Mouse (Mus musculus): ENCODE data around the gene Foxr1.
"Not testable (repeated sequence)": the region's sequence is repeated elsewhere in the genome, so short reads cannot be mapped to it uniquely, and the experiment has no call there.

DNA sequence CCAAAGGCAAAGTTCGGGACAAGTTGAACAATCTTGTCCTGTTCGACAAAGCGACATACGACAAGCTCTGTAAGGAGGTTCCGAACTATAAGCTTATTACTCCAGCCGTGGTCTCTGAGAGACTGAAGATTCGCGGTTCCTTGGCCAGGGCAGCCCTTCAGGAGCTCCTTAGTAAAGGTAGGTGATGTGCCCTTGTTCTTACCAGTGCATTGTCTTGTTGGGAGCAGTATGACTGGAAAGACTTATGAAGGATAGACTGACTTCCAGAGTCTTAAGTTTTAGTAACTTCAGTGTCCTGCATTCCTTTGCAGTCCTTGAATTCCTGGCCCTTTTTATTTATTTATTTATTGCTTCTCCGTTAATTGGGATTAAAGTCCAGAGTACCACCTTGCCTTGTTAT lies 32.2 kb downstream of the Foxr1 start:
- not testable (repeated sequence) for TF ChIP-seq GATA1, TAL1 (IDR thresholded peaks at IDR 0.05; ENCODE audit: low read length)

All from erythroblast, embryonic 14.5 days (primary cell).